Mouse (Mus musculus) MEL (cell line): ENCODE measurements around the gene Gde1.

ENCODE experiments used
- CHD2 ChIP-seq: IDR thresholded peaks from 2 replicates; pipeline ENCODE4 v1.6.1; 2011; ENCODE audit warnings: low read length, improper control_type of control experiment
- CTCF ChIP-seq, 3 experiments: IDR thresholded peaks in 2 of 3; conservative IDR thresholded peaks in 1 of 3; 2 replicates each; pipeline ENCODE4 v1.5.1; 2011 to 2012; ENCODE audit warnings: low read length in 3 of 3, low read depth in 2 of 3, mild to moderate bottlenecking in 2 of 3, improper control_type of control experiment in 1 of 3, inconsistent platforms in 1 of 3, mixed read lengths in 1 of 3, moderate library complexity in 1 of 3; ENCODE audit not compliant: control insufficient read depth in 1 of 3, insufficient read depth in 1 of 3, poor library complexity in 1 of 3, severe bottlenecking in 1 of 3
- GABPA ChIP-seq: IDR thresholded peaks from 2 replicates; pipeline ENCODE4 v1.6.1; 2012; ENCODE audit warnings: low read depth, mild to moderate bottlenecking, inconsistent platforms, low read length, improper control_type of control experiment, moderate library complexity
- ZKSCAN1 ChIP-seq: IDR thresholded peaks from 2 replicates; pipeline ENCODE4 v1.6.1; 2012; ENCODE audit warnings: low read depth, mild to moderate bottlenecking, inconsistent platforms, low read length, improper control_type of control experiment, moderate library complexity

DNA sequence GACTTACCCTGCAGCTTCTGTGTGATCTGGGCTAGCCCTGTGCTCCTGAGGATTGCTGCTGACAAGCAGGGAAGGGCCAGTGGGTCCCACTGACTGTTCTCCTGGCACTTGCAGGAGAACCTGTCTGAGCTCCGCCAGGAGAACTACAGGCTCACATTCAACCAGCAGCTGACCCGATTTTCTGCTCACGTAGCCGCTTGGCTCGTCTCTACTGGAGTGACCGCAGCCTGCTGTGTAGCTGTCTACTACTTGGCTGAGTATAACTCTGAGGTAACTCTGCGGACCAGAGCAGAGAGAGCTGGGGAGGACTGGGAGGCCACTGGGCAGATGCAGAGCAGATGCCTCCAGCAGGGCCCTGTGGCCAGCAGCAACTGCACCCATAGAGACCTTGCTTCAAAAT is 56.2 kb downstream of the Gde1 start:
- TF ChIP-seq CHD2 (no peak), GABPA (no peak), CTCF (IDR thresholded peaks at IDR 0.05 in 2 of 3, conservative IDR thresholded peaks at IDR 0.05 in 1 of 3; ENCODE audit: control insufficient read depth in 1 of 3, insufficient read depth in 1 of 3, low read depth in 2 of 3, low read length in 3 of 3, poor library complexity in 1 of 3, severe bottlenecking in 1 of 3) (no peak), ZKSCAN1 (no peak)
